Mouse (Mus musculus) lung, embryonic 14.5 days (tissue): ENCODE results near the gene Mpv17l2. TPM values are rescaled to one million over a fixed set of nuclear protein-coding genes. Genes with fewer than 3 reads are reported as not detected.

Source experiments
- ATAC-seq: fragments of 200-750 bp; cut with Nextera tagmentation; 2 replicates; pipeline ENCODE4 v1.8.0; 2017; ENCODE audit warnings: mild to moderate bottlenecking, moderate TSS enrichment, moderate library complexity; ENCODE audit not compliant: insufficient read depth
- DNase-seq: peaks from one replicate; pipeline ENCODE4 v3.0.0-alpha.2; 2015
- H3K27ac ChIP-seq: fragments of 300-500 bp; sonication (generic); 2 replicates; pipeline ENCODE4 v1.5.1; 2014; ENCODE audit warnings: low read depth, mild to moderate bottlenecking, moderate library complexity
- H3K27me3 ChIP-seq: fragments of 300-500 bp; sonication (generic); 2 replicates; pipeline ENCODE4 v1.6.1; 2014; ENCODE audit warnings: low read length, control low read depth; ENCODE audit not compliant: insufficient read depth
- H3K36me3 ChIP-seq: fragments of 300-500 bp; sonication (generic); 2 replicates; pipeline ENCODE4 v1.6.1; 2014; ENCODE audit warnings: control low read depth; ENCODE audit not compliant: insufficient read depth
- H3K4me1 ChIP-seq: fragments of 300-500 bp; sonication (generic); 2 replicates; pipeline ENCODE4 v1.6.1; 2014; ENCODE audit warnings: antibody characterized with exemption, control low read depth; ENCODE audit not compliant: insufficient read depth
- H3K4me2 ChIP-seq: fragments of 300-500 bp; sonication (generic); 2 replicates; pipeline ENCODE4 v1.6.1; 2014; ENCODE audit warnings: mild to moderate bottlenecking
- H3K4me3 ChIP-seq: fragments of 300-500 bp; sonication (generic); 2 replicates; pipeline ENCODE4 v1.5.1; 2014; ENCODE audit warnings: low read depth, low read length
- H3K9ac ChIP-seq: fragments of 300-500 bp; sonication (generic); 2 replicates; pipeline ENCODE4 v1.6.1; 2014
- H3K9me3 ChIP-seq: fragments of 300-500 bp; sonication (generic); 2 replicates; pipeline ENCODE4 v1.6.1; 2016; ENCODE audit warnings: low read depth, low read length, control low read depth
- CTCF ChIP-seq: IDR thresholded peaks from 2 replicates; pipeline ENCODE4 v1.5.1; 2016; ENCODE audit warnings: antibody characterized with exemption, low read depth
- WGBS: fragments of 180-500 bp; shearing (Covaris S2); extraction: QIAGEN DNeasy Blood & Tissue Kit; methylation state at CpG from one replicate; pipeline ENCODE4 v1.1.7; 2014; 5-methylcytosine and 5-hydroxymethylcytosine counted together
- microRNA-seq: library from miRNA; unstranded; fragments of <30 nt; microRNA quantifications from one replicate; pipeline ENCODE4, GENCODE M21; 2016; ENCODE audit warnings: borderline number of aligned reads
- polyA plus RNA-seq: library from polyadenylated mRNA; unstranded; fragments of >200 nt; fragmentation: Nextera tagmentation; extraction: Ambion mirVana; gene quantifications from 2 replicates; pipeline ENCODE4 v1.2.1, GENCODE M21; 2014

Gene Mpv17l2
- polyA plus RNA-seq, 1 experiment from 2014 or later = 27.9 TPM

DNA sequence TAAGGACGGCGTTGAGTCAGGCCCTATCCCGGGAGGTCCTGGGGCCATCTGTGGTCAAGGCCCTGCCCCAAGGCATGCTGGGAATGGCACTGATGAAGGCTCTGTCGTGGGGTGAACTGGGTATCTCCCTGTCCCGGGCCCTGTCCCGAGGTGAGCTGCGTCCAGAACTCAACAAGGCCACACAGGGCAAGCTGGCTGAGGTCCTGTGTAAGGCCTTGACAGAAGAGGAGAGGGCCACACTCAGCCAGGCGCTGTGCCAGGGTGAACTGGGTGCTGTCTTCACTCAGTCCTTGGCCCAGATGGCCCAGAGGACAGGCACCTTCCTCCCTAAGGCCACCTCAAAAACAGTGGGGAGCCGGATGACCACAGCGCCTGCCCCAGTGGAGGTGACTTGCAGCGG, 49.7 kb downstream of the Mpv17l2 start:
- ATAC-seq (no peak), DNase-seq (no peak)
- Histone ChIP-seq H3K9ac (no peak overlapping the region), H3K4me1 (no peaks in the 10 kb centered on the region), H3K9me3 (no peaks in the 10 kb centered on the region), H3K27me3 (no peaks in the 10 kb centered on the region), H3K4me2 (no peak overlapping the region), H3K36me3 (no peaks in the 10 kb centered on the region), H3K4me3 (no peak overlapping the region), H3K27ac (no peak overlapping the region)
- no peak for TF ChIP-seq CTCF
- 77% methylated on average over 11 of the region's 11 CpGs for WGBS

DNA sequence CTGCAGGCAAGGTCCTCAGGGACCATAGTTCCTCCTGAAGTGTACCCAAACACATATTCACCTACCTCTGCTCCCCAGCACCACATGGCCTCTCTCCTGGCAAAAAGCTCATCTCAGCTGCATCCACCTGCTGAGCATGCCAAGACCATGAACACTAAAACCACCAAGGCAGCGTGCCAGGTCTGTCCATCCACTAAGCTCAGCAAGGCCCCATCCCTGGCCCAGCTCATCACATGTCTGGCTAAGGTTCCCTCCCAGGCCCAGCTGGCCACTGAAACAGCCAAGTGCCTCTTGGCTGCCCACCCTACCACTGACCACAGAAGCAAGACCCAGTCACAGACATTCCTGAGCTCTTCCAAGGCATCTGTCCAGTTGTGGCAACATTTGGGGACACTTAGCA, 50.5 kb downstream of the Mpv17l2 start:
- TF ChIP-seq CTCF = no peak
- H3K4me2 ChIP-seq = no peak overlapping the region
- no peak for ATAC-seq
- H3K27ac ChIP-seq = no peak overlapping the region
- no peak overlapping the region for H3K9ac ChIP-seq
- H3K4me3 ChIP-seq = no peak overlapping the region
- DNase-seq = no peak
- H3K4me1 ChIP-seq = no peaks in the 10 kb centered on the region
- no peaks in the 10 kb centered on the region for H3K9me3 ChIP-seq
- H3K27me3 ChIP-seq = no peaks in the 10 kb centered on the region
- 96% methylated on average over 1 of the region's 1 CpGs for WGBS
- H3K36me3 ChIP-seq = no peaks in the 10 kb centered on the region

DNA sequence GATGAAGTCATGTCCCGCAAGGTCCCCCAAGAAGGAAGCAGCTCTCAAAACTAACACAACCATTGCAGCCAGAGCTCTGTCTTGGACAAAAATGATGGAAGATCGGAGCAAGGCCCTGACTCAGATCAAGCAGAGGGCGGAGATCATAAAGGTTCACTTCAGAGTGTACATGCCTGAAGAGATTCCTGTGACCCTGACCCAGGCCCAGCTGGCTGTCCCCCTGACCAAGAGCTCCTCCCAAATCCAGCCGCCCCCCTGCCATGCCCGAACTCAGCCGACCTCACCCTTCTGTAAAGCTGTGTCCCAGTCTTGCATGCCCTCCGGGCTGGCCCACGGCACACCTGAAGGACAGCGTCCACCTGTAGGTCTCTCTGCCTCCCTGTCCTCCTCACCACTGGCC, 51.0 kb downstream of the Mpv17l2 start:
- Histone ChIP-seq H3K4me3 (no peak overlapping the region), H3K27ac (no peak overlapping the region), H3K27me3 (no peaks in the 10 kb centered on the region), H3K4me2 (no peak overlapping the region), H3K36me3 (no peaks in the 10 kb centered on the region), H3K4me1 (no peaks in the 10 kb centered on the region), H3K9ac (no peak overlapping the region), H3K9me3 (no peaks in the 10 kb centered on the region)
- no peak for TF ChIP-seq CTCF
- 90% methylated on average over 9 of the region's 9 CpGs for WGBS
- DNase-seq (no peak), ATAC-seq (no peak)

Small RNAs within 50 kb of the gene (microRNA-seq; reads per million reads assigned to microRNA genes)
- not detected for gene Mir7240

Other genes with a start within 250 kb of the Mpv17l2 start
- 239 and 245 TPM in 2 replicates for gene Fkbp8, start 233.2 kb downstream of the Mpv17l2 start, polyA plus RNA-seq
- gene Kxd1, start 233.0 kb downstream of the Mpv17l2 start, polyA plus RNA-seq = 56.3 and 59.0 TPM in 2 replicates
- 18.5 and 20.0 TPM in 2 replicates for gene Ell, start 221.5 kb downstream of the Mpv17l2 start, polyA plus RNA-seq
- 91.6 and 107 TPM in 2 replicates for gene Isyna1, start 166.6 kb downstream of the Mpv17l2 start, polyA plus RNA-seq
- gene Ssbp4, start 152.1 kb downstream of the Mpv17l2 start, polyA plus RNA-seq = 127 and 143 TPM in 2 replicates
- gene Lrrc25, start 144.8 kb downstream of the Mpv17l2 start, polyA plus RNA-seq = 1.9 TPM in 2 replicates
- gene Gdf15, start 128.5 kb downstream of the Mpv17l2 start, polyA plus RNA-seq = 0.12 and 0.22 TPM in 2 replicates
- gene Pgpep1, start 100.6 kb downstream of the Mpv17l2 start, polyA plus RNA-seq = 46.6 and 48.2 TPM in 2 replicates
- gene Lsm4, start 87.7 kb downstream of the Mpv17l2 start, polyA plus RNA-seq = 305 and 327 TPM in 2 replicates
- 70.1 and 72.9 TPM in 2 replicates for gene Jund, start 62.0 kb downstream of the Mpv17l2 start, polyA plus RNA-seq
- 0.04 TPM in 1 of 2 replicates, not detected in the other for gene Iqcn, start 57.5 kb downstream of the Mpv17l2 start, polyA plus RNA-seq
- gene Gm3336, start 42.4 kb downstream of the Mpv17l2 start, polyA plus RNA-seq = not detected in 2 replicates
- gene Pde4c, start 37.2 kb downstream of the Mpv17l2 start, polyA plus RNA-seq = 0.17 and 0.23 TPM in 2 replicates
- 10.5 and 12.0 TPM in 2 replicates for gene Rab3a, start 6.3 kb downstream of the Mpv17l2 start, polyA plus RNA-seq
- gene Pik3r2, start 15.8 kb upstream of the Mpv17l2 start, polyA plus RNA-seq = 46.5 and 52.4 TPM in 2 replicates
- 16.1 and 18.0 TPM in 2 replicates for gene Mast3, start 44.1 kb upstream of the Mpv17l2 start, polyA plus RNA-seq
- 0.17 TPM in 1 of 2 replicates, not detected in the other for gene Il12rb1, start 47.5 kb upstream of the Mpv17l2 start, polyA plus RNA-seq
- gene Arrdc2, start 78.8 kb upstream of the Mpv17l2 start, polyA plus RNA-seq = 4.3 and 4.4 TPM in 2 replicates
- gene Kcnn1, start 102.3 kb upstream of the Mpv17l2 start, polyA plus RNA-seq = 0.54 and 0.72 TPM in 2 replicates
- 121 and 125 TPM in 2 replicates for gene Ccdc124, start 113.0 kb upstream of the Mpv17l2 start, polyA plus RNA-seq
- gene Slc5a5, start 131.8 kb upstream of the Mpv17l2 start, polyA plus RNA-seq = 0.12 and 0.16 TPM in 2 replicates
- 5,317 and 5,483 TPM in 2 replicates for gene Rpl18a, start 136.5 kb upstream of the Mpv17l2 start, polyA plus RNA-seq
- gene Map1s, start 145.0 kb upstream of the Mpv17l2 start, polyA plus RNA-seq = 53.3 and 54.4 TPM in 2 replicates